Mouse (Mus musculus) frontal cortex, adult 2 months (tissue): ENCODE measurements at regions not wholly inside any gene's neighbourhood (a gene's known extent, or its start where the extent isn't known, plus 50 kb on each side); places are given as distances from the start of the nearest gene placed in this dataset.

Source experiments
- DNase-seq, 2 experiments: peaks; one replicate each; pipeline ENCODE4 v3.0.0; 2022; ENCODE audit warnings: low spot score in 1 of 2; ENCODE audit errors: extremely low spot score in 1 of 2

DNA sequence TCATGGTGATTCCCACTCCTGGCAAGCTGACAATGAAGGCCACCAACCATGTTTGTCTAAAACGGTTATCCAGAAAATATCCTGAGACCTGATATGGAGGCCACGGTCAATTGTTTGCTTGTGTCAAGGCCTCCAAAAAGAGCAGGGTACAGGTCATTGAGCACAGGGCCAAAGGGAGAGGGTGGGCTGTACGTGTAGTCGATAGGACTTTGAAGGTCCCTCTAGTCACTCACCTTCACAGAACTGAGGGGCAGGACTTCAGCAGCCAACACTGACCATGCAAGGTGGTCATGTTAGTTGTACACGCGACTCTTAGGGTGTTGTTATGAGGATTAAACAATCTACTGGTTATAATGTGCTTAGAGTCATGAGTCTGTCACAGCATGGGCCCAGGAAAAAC lies 264.4 kb upstream of the Prok2 start:
- DNase-seq, result no peak

DNA sequence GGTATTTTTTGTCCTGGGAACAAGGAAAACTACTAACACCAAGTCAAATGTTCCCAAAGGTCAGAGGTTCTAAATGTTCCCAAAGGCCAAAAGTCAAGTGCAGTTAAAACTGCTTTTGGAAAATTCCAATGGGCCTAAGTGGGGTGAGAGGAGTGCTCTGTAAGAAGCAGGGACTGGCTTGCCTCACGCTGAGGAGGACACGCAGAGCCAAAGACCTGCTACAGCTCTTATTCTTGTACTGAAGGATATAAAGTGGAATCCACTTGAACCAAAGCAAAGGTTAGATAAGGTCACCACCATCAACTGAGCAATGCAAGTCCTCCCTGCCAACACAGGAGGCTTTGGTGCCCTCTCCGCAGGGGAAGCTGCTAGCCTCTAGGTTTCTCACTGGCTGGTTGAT lies 260.3 kb upstream of the Prok2 start:
- no peak for DNase-seq

- no peak for DNase-seq
Measured at GRCm38 (mm10) chr6:99985322-99985721, 259.1 kb upstream of the Prok2 start.

GRCm38 (mm10) chr6:99984856-99985224 lies 258.6 kb upstream of the Prok2 start:
- DNase-seq, result no peak

DNA sequence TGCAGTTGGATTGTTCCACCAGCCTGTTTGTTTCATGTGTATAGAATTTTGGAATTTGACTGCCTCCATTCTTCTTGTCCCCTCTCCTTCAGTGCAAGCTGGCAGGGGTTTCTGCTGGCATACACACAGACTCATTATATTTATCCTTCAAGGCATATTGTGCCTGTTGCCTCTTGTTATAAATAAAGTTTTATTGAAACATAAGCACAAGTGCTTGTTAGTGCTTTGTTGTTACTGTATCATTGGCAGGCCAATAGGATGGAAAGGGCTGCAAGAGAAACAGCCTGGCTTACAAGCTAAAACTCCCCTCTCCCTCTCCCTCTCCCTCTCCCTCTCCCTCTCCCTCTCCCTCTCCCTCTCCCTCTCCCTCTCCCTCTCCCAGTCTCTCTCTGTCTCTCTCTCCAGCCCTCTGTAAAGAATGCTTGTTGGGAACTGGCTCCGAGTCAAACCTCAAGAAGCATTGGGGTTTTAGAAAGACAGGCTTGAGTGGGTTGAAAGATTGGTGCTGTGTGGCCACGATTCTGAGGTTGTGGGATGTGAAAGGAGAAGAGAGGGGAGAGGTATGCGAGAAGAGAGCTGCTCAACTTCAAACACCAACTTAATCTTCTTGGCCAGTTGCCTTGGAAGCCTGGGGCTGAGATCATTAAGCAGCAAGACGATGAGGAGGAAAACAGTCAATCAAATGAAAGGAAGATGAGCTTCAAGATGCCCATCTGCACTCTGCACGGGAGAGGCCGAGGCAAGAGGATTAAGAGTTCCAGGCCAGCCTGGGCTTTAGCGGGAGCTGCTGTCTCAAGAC lies 258.1 kb upstream of the Prok2 start:
- DNase-seq, result no peak

DNA sequence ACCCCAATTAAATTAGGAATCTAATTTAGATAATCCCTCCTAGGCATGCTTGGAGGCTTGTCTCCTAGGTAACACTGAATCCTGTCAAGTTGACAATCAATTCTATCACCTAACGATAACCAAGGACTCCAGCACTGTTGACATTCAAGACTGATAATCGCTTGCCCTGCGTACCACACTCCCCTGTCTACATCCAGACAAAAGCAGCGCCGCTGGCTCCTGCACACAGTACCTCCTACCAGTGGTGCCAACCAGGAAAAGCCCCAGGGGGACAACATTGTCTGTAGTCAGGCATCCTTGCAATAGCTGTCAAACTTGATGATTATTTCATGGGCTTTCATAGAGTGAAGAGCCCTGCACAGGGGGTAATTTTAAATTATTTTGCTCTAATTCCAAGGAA lies 253.4 kb upstream of the Prok2 start:
- no peak for DNase-seq

GRCm38 (mm10) chr6:99978164-99978746 lies 252.1 kb upstream of the Prok2 start:
- no peak for DNase-seq

GRCm38 (mm10) chr6:99976144-99976543 lies 250.0 kb upstream of the Prok2 start:
- DNase-seq, result peak in 1 of 2 experiments; percentile 15

DNA sequence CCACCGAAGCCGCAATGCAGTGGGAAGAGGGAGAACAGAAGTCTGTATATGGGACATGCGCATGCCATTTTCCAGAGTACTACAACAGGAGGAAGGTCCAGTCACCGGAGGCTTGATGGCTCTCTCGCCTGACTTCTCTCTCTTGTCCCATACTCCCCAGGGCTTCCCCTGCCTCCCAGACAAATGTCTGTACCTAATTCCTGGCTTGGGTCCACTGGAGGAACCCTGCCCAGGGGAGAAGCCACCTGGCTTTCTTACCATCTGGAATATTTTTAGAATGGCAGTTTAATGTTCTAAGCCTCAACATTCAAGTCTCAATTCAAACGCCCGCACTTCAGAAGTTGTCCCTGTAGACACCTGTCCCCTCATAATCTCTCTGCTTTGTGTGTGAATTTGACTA lies 249.3 kb upstream of the Prok2 start:
- DNase-seq, result no peak

- no peak for DNase-seq
Measured at GRCm38 (mm10) chr6:99974464-99974863, 248.3 kb upstream of the Prok2 start.

DNA sequence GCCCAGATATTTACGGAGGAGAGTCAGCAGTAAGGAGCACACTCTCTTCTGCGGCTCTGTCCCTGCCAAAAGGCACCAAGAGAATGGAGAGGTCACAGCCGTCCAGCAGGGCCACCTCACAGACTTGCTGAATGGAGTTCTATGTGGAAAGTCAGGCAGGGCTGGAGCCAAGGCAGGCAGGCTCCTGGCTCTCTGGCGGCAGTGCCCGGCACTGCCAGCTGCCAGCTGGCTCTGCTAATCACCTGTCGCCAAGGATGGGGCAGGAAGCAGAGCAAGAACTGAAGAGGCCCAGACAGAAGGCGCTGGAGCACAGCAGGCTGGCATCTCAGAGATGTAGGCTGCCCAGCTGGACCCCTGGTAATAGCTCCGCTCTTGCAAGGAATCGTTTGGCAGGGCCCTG lies 245.2 kb upstream of the Prok2 start:
- peak; percentile 9 to 43 for DNase-seq

- peak; percentile 38 to 69 for DNase-seq
Measured at GRCm38 (mm10) chr6:99968889-99969288, 242.7 kb upstream of the Prok2 start.

DNA sequence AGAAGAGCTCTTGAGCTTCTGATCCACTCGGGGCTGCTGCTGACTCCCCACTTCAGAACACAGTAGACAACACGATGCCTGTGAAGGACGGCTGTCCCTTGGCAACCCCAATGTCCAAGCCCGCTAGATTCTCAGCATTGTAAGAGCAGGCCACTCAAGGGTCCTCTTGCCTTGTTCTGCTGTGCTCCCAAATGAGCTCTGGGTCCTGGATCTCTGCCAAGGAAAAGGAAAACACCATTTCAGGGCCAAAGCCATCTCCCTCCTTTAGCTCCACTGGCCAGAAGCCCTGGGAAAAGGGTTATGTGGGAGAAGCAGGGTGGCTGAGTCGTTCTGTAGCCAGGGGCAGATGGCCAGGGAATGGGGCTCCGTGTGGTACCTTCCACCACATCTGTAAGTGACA lies 241.3 kb upstream of the Prok2 start:
- no peak for DNase-seq

- no peak for DNase-seq
Measured at GRCm38 (mm10) chr6:99964540-99964939, 238.3 kb upstream of the Prok2 start.

DNA sequence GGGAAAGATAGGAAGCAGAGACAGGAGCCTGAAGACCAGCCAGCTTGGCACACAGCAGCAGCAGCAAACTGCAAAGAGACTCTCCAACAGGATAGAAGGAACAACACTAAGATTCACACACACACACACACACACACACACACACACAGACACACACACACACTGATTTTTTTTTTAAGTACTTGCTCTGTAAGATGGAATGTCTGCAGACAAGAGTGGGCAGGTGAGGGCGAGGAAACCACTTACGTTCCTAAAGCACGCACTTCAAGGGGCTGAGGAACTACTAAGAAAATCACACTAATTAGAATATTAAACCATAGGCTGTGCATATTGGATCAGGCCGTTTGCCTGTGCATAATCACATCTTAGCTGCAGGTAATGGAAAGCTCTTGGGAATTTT lies 237.8 kb upstream of the Prok2 start:
- no peak for DNase-seq

DNA sequence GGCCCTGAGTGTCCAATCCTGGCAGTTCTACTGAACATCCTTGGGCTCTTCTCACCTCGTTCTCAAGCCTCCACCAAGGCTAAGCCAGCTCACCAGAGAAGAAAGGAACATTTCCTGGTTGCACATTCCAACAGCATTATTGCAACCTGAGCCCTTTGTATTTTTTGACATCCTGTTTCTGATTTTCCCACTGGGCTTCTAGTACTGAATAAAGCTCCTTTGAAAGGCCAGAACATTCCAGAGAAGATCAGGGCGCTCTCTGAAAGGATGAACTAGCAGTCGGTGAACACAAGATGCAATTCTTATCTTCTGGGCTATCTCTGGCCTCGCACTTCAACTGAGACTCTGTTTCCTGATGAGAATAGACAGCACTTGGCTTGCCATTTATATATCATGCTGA lies 233.2 kb upstream of the Prok2 start:
- DNase-seq, result no peak

DNA sequence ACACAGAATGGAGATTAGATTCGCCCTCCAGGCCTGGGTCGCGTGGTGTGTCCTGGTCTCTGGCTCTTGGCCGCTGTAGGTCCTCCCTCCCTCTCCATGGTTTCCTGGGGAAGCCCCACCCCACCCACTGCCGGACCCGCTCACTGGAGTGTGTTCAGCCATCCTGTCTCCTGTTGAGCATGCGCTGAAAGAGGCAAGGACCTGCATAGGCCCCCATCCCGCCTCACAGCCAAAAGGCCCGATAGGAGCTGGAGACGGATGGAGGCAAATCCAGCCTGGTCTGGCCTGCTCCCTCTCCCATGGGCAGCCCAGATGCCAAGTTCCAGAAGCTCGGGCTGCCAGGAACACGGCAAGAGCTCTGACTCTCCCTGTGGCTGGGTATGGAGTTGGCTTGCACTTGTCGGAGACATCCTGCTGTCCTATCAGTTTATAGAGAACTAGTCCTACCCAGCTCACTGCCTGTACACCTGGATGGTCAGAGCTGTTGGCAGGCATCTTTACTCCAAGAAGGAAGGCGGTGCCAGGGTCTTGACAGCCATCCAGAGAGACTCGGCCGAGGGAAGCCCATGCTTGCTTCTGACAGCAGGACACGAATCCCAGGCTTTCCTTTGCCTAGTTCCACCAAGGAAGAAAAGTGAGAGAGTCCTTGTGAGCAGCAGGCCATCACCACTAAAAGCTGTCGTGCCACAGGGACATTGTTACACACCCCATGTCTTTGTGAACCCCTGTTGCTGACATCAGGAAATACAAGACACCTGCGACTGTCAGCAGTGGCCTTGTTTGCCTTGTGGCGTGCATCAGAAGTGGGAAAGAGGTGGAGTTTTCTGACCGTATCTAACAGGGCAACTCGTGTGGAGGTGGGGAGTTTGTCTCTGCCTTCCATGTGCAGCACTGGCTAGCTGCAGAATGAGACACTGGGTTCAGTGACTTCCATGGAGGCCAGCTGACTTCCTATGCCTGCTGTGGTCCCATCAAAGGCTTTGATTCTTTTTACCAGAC lies 228.9 kb upstream of the Prok2 start:
- DNase-seq, result no peak

DNA sequence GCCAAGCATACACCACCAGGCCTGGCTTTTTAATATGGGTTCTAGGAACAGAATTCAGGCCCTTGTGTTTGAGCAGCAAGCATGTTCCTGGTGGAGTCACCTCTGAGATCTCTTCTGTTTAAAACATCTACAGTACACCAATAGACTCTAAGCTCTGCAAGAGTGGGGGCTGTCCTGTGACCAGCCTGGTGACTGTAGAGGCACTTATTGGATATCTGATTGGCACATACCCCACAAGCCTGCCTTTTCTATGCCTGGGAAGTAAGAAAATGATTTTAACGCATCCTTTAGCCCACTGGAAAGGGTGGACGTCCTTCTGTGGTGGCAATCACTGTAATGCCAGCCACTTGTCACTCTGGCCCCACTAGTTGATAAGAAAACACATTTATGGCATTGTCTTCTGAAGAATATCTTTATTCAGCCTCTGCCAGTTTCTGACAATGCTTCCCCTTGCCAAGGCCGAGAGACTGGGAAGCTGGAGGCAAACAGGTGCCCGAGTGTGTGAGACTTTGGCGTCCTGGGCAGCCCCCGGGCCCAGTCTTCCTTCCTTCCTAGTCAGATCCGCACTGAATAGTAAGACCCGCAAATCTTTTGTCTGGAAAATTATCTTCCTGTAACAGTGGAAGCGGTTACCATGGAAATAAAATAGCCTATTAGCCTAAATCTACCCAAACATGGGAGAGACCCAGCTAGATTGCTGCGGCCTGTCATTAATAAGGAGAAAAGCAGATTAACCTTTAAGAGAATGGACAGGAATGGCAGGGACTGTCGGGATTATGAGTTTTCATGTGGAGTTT lies 228.0 kb upstream of the Prok2 start:
- DNase-seq, result no peak

GRCm38 (mm10) chr6:99950811-99951210 lies 224.6 kb upstream of the Prok2 start:
- no peak for DNase-seq

DNA sequence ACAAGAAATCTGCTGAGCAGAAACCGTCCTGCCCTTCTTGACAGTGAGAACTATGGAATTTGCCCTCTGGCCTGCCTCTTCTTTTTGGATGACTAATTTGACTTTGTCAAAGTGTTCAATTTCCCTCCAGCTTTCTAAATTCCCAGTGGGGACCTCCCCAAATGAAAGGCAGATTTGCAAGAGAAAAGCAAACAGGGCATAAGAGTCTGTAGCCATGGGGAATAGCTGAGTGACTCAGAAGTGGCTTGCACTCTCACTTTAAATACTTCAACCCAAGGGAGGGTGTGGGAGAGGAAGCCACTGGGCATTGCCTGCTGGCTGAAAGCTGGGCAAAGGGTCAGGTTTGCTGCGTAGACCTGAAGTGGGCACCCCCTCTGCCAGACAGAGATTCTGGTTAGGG lies 220.7 kb upstream of the Prok2 start:
- DNase-seq, result no peak

GRCm38 (mm10) chr6:99946481-99946880 lies 220.3 kb upstream of the Prok2 start:
- no peak for DNase-seq
